8 mouse cellular contexts compared by ENCODE assay signal in the genomic region with DNA sequence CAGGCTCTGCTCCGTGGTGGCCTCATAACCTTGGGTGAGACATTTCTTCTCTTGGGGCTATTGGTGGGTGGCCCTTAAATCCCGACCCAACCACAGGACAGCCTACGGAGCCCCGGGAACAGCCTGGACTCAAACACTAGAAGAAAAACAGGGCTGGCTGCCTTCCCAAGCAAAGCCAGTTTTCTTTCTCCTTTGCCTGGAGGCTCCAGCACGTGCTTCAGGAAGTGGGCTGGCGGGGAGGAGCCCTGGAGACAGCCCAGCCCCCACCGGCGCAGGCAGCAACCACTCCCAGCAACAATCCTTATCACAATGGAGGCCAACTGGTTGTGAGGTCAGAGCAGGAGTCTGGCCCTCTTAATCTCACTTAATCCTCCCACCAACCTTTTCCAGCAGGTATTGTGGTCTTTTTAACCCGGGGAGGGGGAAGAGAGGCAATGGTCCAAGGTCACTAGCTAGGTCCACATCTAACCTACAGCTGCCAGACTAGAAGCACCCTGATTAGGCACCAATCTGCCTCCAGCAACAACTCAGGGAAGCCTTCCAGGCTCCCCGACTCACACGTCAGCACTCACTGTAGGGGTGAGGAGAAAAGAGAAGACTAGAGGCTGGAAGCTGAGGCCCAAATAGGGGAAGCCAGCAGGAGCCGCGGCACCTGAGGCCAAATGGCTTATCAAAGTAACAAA. TPM values are rescaled to one million over a fixed set of nuclear protein-coding genes. Genes with fewer than 3 reads are reported as not detected.
DNase-seq lines count a peak whose midpoint lies in the region; ATAC-seq and TF ChIP-seq lines count a peak whose summit lies in the region.

No protein-coding gene starts in this region.

- DNase-seq in adipocyte (ENCODE audit: low spot score), result peak; percentile 99
- peak; percentile 53 to 65 for DNase-seq in cerebellum, postnatal 36 days
- peak; percentile 92 for DNase-seq in gastrocnemius, adult 18-20 months (ENCODE audit: low spot score)
- peak; percentile 88 to 96 for DNase-seq in left cerebral cortex, postnatal 10 days (ENCODE audit: extremely low spot score in 1 of 2, low spot score in 2 of 2)

- peak; percentile 53 for TF ChIP-seq POLR2A in small intestine, adult 2 months (IDR thresholded peaks at IDR 0.05; ENCODE audit: low read depth, low read length)

- H3K9ac ChIP-seq in hindbrain, embryonic 15.5 days, result peak overlapping the region; percentile 100

- H3K4me3 ChIP-seq in hindbrain, embryonic 15.5 days, result peak overlapping the region; percentile 94
- H3K4me3 ChIP-seq in megakaryocyte, embryonic 14.5 days (replicated peaks), result peak overlapping the region; percentile 96
- H3K4me3 ChIP-seq in small intestine, adult 2 months (ENCODE audit: low read depth, low read length), result peak overlapping the region; percentile 62

- H3K27me3 ChIP-seq in hindbrain, embryonic 15.5 days, result no peaks in the 10 kb centered on the region
- H3K27me3 ChIP-seq in megakaryocyte, embryonic 14.5 days (replicated peaks), result no peaks in the 10 kb centered on the region
- H3K27me3 ChIP-seq in small intestine, adult 2 months (ENCODE audit: control insufficient read depth, insufficient read depth, low read length), result no peaks in the 10 kb centered on the region

- peak overlapping the region; percentile 100 for H3K27ac ChIP-seq in hindbrain, embryonic 15.5 days (replicated peaks)
- H3K27ac ChIP-seq in small intestine, adult 2 months (ENCODE audit: insufficient read depth, low read depth, low read length), result peak overlapping the region; percentile 98

- intact Hi-C loops in left cerebral cortex, postnatal 10 days (cut with DNase I), result no loop called here

- no peak for TF ChIP-seq CTCF in small intestine, adult 2 months (IDR thresholded peaks at IDR 0.05; ENCODE audit: extremely low read depth, insufficient read length, insufficient replicate concordance, low read depth, low read length)

- H3K9me3 ChIP-seq in hindbrain, embryonic 15.5 days, result no peaks in the 10 kb centered on the region
- H3K9me3 ChIP-seq in megakaryocyte, embryonic 14.5 days, result no peaks in the 10 kb centered on the region

- peak overlapping the region; percentile 99 for H3K4me2 ChIP-seq in hindbrain, embryonic 15.5 days

- H3K4me1 ChIP-seq in hindbrain, embryonic 15.5 days (replicated peaks), result peaks cover 67% of the 10 kb centered on the region
- peaks cover 71% of the 10 kb centered on the region for H3K4me1 ChIP-seq in megakaryocyte, embryonic 14.5 days
- H3K4me1 ChIP-seq in small intestine, adult 2 months (ENCODE audit: control insufficient read depth, insufficient read depth, insufficient read length, low read length), result peaks cover 27% of the 10 kb centered on the region

- ATAC-seq in hindbrain, embryonic 15.5 days (ENCODE audit: low FRiP score, low read depth), result peak; percentile 4; the same call in 1 of the 2 replicates
- ATAC-seq in activated CD4-positive, CD25-positive, alpha-beta regulatory T cell, adult 4 months, result no peak

- no peaks in the 10 kb centered on the region for H3K36me3 ChIP-seq in hindbrain, embryonic 15.5 days
- peaks cover 59% of the 10 kb centered on the region for H3K36me3 ChIP-seq in megakaryocyte, embryonic 14.5 days (replicated peaks; ENCODE audit: low read length)
- peaks cover 9% of the 10 kb centered on the region for H3K36me3 ChIP-seq in small intestine, adult 2 months (ENCODE audit: control insufficient read depth, insufficient read depth, low read length)

- 0% methylated on average over 13 of the region's 13 CpGs for WGBS in hindbrain, embryonic 15.5 days
- WGBS in small intestine, adult 2 months, result 2% methylated on average over 13 of the region's 13 CpGs

RNA-seq across cellular contexts. Expression of a gene that starts 4.0 kb away (rescaled TPM):
- under 1 TPM; 0.09 to 0.24 TPM for total RNA-seq in gastrocnemius, adult 18-20 months (2021)
- 16.7 and 19.3 TPM in 2 replicates for polyA plus RNA-seq in hindbrain, embryonic 15.5 days (2015; fragmentation: Nextera tagmentation; extraction: Ambion mirVana)
- 10 to 100 TPM; 56.0 to 56.7 TPM for total RNA-seq in left cerebral cortex, postnatal 10 days (2021)
- 21.3 and 61.2 TPM in 2 replicates for polyA plus RNA-seq in megakaryocyte, embryonic 14.5 days (2012; ENCODE audit: insufficient read depth, low replicate concordance)
- 28.0 and 91.6 TPM in 2 replicates for polyA plus RNA-seq in small intestine, adult 2 months (2012; rRNA removed)
- polyA plus RNA-seq in activated CD4-positive, CD25-positive, alpha-beta regulatory T cell, adult 4 months (2017; shearing (Covaris generic)), result 10 to 100 TPM; 54.3 to 75.1 TPM

RNA-seq across cellular contexts. Expression of a gene that starts 5.5 kb away (rescaled TPM):
- total RNA-seq in gastrocnemius, adult 18-20 months (2021), result 1 to 10 TPM; 9.0 to 9.8 TPM
- 10.9 and 11.7 TPM in 2 replicates for polyA plus RNA-seq in hindbrain, embryonic 15.5 days (2015; fragmentation: Nextera tagmentation; extraction: Ambion mirVana)
- 10 to 100 TPM; 30.3 to 32.6 TPM for total RNA-seq in left cerebral cortex, postnatal 10 days (2021)
- 20.8 and 52.6 TPM in 2 replicates for polyA plus RNA-seq in megakaryocyte, embryonic 14.5 days (2012; ENCODE audit: insufficient read depth, low replicate concordance)
- 10.7 and 18.5 TPM in 2 replicates for polyA plus RNA-seq in small intestine, adult 2 months (2012; rRNA removed)
- polyA plus RNA-seq in activated CD4-positive, CD25-positive, alpha-beta regulatory T cell, adult 4 months (2017; shearing (Covaris generic)), result 10 to 100 TPM; 12.5 to 12.9 TPM

RNA-seq across cellular contexts. Expression of a gene that starts 32.7 kb away (rescaled TPM):
- 10 to 100 TPM; 12.0 to 15.0 TPM for total RNA-seq in gastrocnemius, adult 18-20 months (2021)
- 75.3 and 75.7 TPM in 2 replicates for polyA plus RNA-seq in hindbrain, embryonic 15.5 days (2015; fragmentation: Nextera tagmentation; extraction: Ambion mirVana)
- total RNA-seq in left cerebral cortex, postnatal 10 days (2021), result 10 to 100 TPM; 37.9 to 38.9 TPM
- 86.5 and 87.0 TPM in 2 replicates for polyA plus RNA-seq in megakaryocyte, embryonic 14.5 days (2012; ENCODE audit: insufficient read depth, low replicate concordance)
- polyA plus RNA-seq in small intestine, adult 2 months (2012; rRNA removed), result 12.5 and 21.9 TPM in 2 replicates
- 10 to 100 TPM; 31.6 to 42.2 TPM for polyA plus RNA-seq in activated CD4-positive, CD25-positive, alpha-beta regulatory T cell, adult 4 months (2017; shearing (Covaris generic))

RNA-seq across cellular contexts. Expression of a gene that starts 46.0 kb away (rescaled TPM):
- total RNA-seq in gastrocnemius, adult 18-20 months (2021), result under 1 TPM; 0.21 to 0.69 TPM
- not detected in 2 replicates for polyA plus RNA-seq in hindbrain, embryonic 15.5 days (2015; fragmentation: Nextera tagmentation; extraction: Ambion mirVana)
- total RNA-seq in left cerebral cortex, postnatal 10 days (2021), result not detected
- polyA plus RNA-seq in megakaryocyte, embryonic 14.5 days (2012; ENCODE audit: insufficient read depth, low replicate concordance), result not detected in 2 replicates
- polyA plus RNA-seq in small intestine, adult 2 months (2012; rRNA removed), result 5.5 and 19.6 TPM in 2 replicates
- not detected for polyA plus RNA-seq in activated CD4-positive, CD25-positive, alpha-beta regulatory T cell, adult 4 months (2017; shearing (Covaris generic))
